Mouse (Mus musculus): ENCODE measurements around the gene Serpina11. TPM values are rescaled to one million over a fixed set of nuclear protein-coding genes. Genes with fewer than 3 reads are reported as not detected.

The Serpina11 gene
- not detected in 2 replicates for polyA plus RNA-seq (2014; fragmentation: Nextera tagmentation; extraction: Ambion mirVana)

- H3K36me3 ChIP-seq (ENCODE audit: control insufficient read depth, insufficient read depth, low read length), result no peaks in the 10 kb centered on the region
- H3K9ac ChIP-seq (ENCODE audit: low read length), result no peak within 1 kb of the TSS
- H3K9me3 ChIP-seq (ENCODE audit: control insufficient read depth, low read length), result no peaks in the 10 kb centered on the region
- H3K27ac ChIP-seq (ENCODE audit: low read depth, low read length), result no peak within 1 kb of the TSS
- no peak within 1 kb of the TSS for H3K4me2 ChIP-seq (ENCODE audit: low read depth)
- DNase-seq (ENCODE audit: low spot score) (no peak), ATAC-seq (ENCODE audit: insufficient read depth, low FRiP score, low TSS enrichment) (no peak)
- no peaks in the 10 kb centered on the region for H3K4me1 ChIP-seq (ENCODE audit: control insufficient read depth, insufficient read depth, low read length)
- no peaks in the 10 kb centered on the region for H3K27me3 ChIP-seq (ENCODE audit: control insufficient read depth, insufficient read depth, low read length)
- 87% methylated on average over 6 of the region's 6 CpGs for WGBS
- no peak within 1 kb of the TSS for H3K4me3 ChIP-seq (ENCODE audit: low read depth, low read length)
Observed at GRCm38 (mm10) chr12:103989857-103990256, at the start of gene Serpina11. TSS of gene Serpina11 (minus strand) at chr12:103989957.

GRCm38 (mm10) chr12:104038181-104038580 is 48.4 kb upstream of the Serpina11 start:
- Histone ChIP-seq H3K4me3 (ENCODE audit: low read depth, low read length) (no peak overlapping the region), H3K36me3 (ENCODE audit: control insufficient read depth, insufficient read depth, low read length) (no peaks in the 10 kb centered on the region), H3K9ac (ENCODE audit: low read length) (no peak overlapping the region), H3K27ac (ENCODE audit: low read depth, low read length) (no peak overlapping the region), H3K4me1 (ENCODE audit: control insufficient read depth, insufficient read depth, low read length) (no peaks in the 10 kb centered on the region), H3K9me3 (ENCODE audit: control insufficient read depth, low read length) (no peaks in the 10 kb centered on the region), H3K27me3 (ENCODE audit: control insufficient read depth, insufficient read depth, low read length) (no peaks in the 10 kb centered on the region), H3K4me2 (ENCODE audit: low read depth) (no peak overlapping the region)
- WGBS, result 95% methylated on average over 7 of the region's 7 CpGs
- no peak for DNase-seq (ENCODE audit: low spot score)
- ATAC-seq (ENCODE audit: insufficient read depth, low FRiP score, low TSS enrichment), result no peak

- Histone ChIP-seq H3K4me2 (ENCODE audit: low read depth) (no peak overlapping the region), H3K9me3 (ENCODE audit: control insufficient read depth, low read length) (no peaks in the 10 kb centered on the region), H3K27ac (ENCODE audit: low read depth, low read length) (no peak overlapping the region), H3K9ac (ENCODE audit: low read length) (no peak overlapping the region), H3K36me3 (ENCODE audit: control insufficient read depth, insufficient read depth, low read length) (no peaks in the 10 kb centered on the region), H3K27me3 (ENCODE audit: control insufficient read depth, insufficient read depth, low read length) (no peaks in the 10 kb centered on the region), H3K4me3 (ENCODE audit: low read depth, low read length) (no peak overlapping the region), H3K4me1 (ENCODE audit: control insufficient read depth, insufficient read depth, low read length) (no peaks in the 10 kb centered on the region)
- no peak for DNase-seq (ENCODE audit: low spot score)
- no peak for ATAC-seq (ENCODE audit: insufficient read depth, low FRiP score, low TSS enrichment)
- 100% methylated on average over 1 of the region's 1 CpGs for WGBS
Observed at GRCm38 (mm10) chr12:104033752-104034151, 44.0 kb upstream of the Serpina11 start.

GRCm38 (mm10) chr12:104029986-104030385 is 40.2 kb upstream of the Serpina11 start:
- no peak for ATAC-seq (ENCODE audit: insufficient read depth, low FRiP score, low TSS enrichment)
- H3K9ac ChIP-seq (ENCODE audit: low read length), result no peak overlapping the region
- 46% methylated on average over 8 of the region's 8 CpGs for WGBS

GRCm38 (mm10) chr12:104015280-104015679 is 25.5 kb upstream of the Serpina11 start:
- 87% methylated on average over 3 of the region's 3 CpGs for WGBS

More at GRCm38 (mm10) chr12:104029986-104030385, 40.2 kb upstream of the Serpina11 start:
- Histone ChIP-seq H3K4me2 (ENCODE audit: low read depth) (no peak overlapping the region), H3K4me3 (ENCODE audit: low read depth, low read length) (no peak overlapping the region), H3K36me3 (ENCODE audit: control insufficient read depth, insufficient read depth, low read length) (no peaks in the 10 kb centered on the region), H3K4me1 (ENCODE audit: control insufficient read depth, insufficient read depth, low read length) (no peaks in the 10 kb centered on the region), H3K27ac (ENCODE audit: low read depth, low read length) (no peak overlapping the region), H3K27me3 (ENCODE audit: control insufficient read depth, insufficient read depth, low read length) (no peaks in the 10 kb centered on the region), H3K9me3 (ENCODE audit: control insufficient read depth, low read length) (no peaks in the 10 kb centered on the region)
- DNase-seq (ENCODE audit: low spot score), result no peak

GRCm38 (mm10) chr12:104013620-104014019 is 23.9 kb upstream of the Serpina11 start, which contains the start of gene Serpina9:
TSS of gene Serpina9 (minus strand) at chr12:104013755.
- WGBS, result 89% methylated on average over 6 of the region's 6 CpGs
- no peak within 1 kb of the TSS for H3K4me3 ChIP-seq (ENCODE audit: low read depth, low read length)
- H3K27me3 ChIP-seq (ENCODE audit: control insufficient read depth, insufficient read depth, low read length), result no peaks in the 10 kb centered on the region
- no peaks in the 10 kb centered on the region for H3K9me3 ChIP-seq (ENCODE audit: control insufficient read depth, low read length)
- ATAC-seq (ENCODE audit: insufficient read depth, low FRiP score, low TSS enrichment) (no peak), DNase-seq (ENCODE audit: low spot score) (no peak)
- no peak within 1 kb of the TSS for H3K27ac ChIP-seq (ENCODE audit: low read depth, low read length)
- H3K4me2 ChIP-seq (ENCODE audit: low read depth), result no peak within 1 kb of the TSS
- no peaks in the 10 kb centered on the region for H3K36me3 ChIP-seq (ENCODE audit: control insufficient read depth, insufficient read depth, low read length)
- H3K4me1 ChIP-seq (ENCODE audit: control insufficient read depth, insufficient read depth, low read length), result no peaks in the 10 kb centered on the region
- no peak within 1 kb of the TSS for H3K9ac ChIP-seq (ENCODE audit: low read length)

More at GRCm38 (mm10) chr12:104015280-104015679, 25.5 kb upstream of the Serpina11 start:
- DNase-seq (ENCODE audit: low spot score) (no peak), ATAC-seq (ENCODE audit: insufficient read depth, low FRiP score, low TSS enrichment) (no peak)
- H3K27ac ChIP-seq (ENCODE audit: low read depth, low read length), result no peak overlapping the region
- H3K9me3 ChIP-seq (ENCODE audit: control insufficient read depth, low read length), result no peaks in the 10 kb centered on the region
- H3K4me2 ChIP-seq (ENCODE audit: low read depth), result no peak overlapping the region
- no peak overlapping the region for H3K4me3 ChIP-seq (ENCODE audit: low read depth, low read length)
- H3K9ac ChIP-seq (ENCODE audit: low read length), result no peak overlapping the region
- no peaks in the 10 kb centered on the region for H3K36me3 ChIP-seq (ENCODE audit: control insufficient read depth, insufficient read depth, low read length)
- H3K27me3 ChIP-seq (ENCODE audit: control insufficient read depth, insufficient read depth, low read length), result no peaks in the 10 kb centered on the region
- no peaks in the 10 kb centered on the region for H3K4me1 ChIP-seq (ENCODE audit: control insufficient read depth, insufficient read depth, low read length)

GRCm38 (mm10) chr12:104004689-104005088 is 14.9 kb upstream of the Serpina11 start:
- ATAC-seq (ENCODE audit: insufficient read depth, low FRiP score, low TSS enrichment) (no peak), DNase-seq (ENCODE audit: low spot score) (no peak)
- Histone ChIP-seq H3K4me2 (ENCODE audit: low read depth) (no peak overlapping the region), H3K27me3 (ENCODE audit: control insufficient read depth, insufficient read depth, low read length) (no peaks in the 10 kb centered on the region), H3K4me3 (ENCODE audit: low read depth, low read length) (no peak overlapping the region), H3K4me1 (ENCODE audit: control insufficient read depth, insufficient read depth, low read length) (no peaks in the 10 kb centered on the region), H3K9me3 (ENCODE audit: control insufficient read depth, low read length) (peaks cover 5% of the 10 kb centered on the region; the same call in 1 of the 2 replicates), H3K27ac (ENCODE audit: low read depth, low read length) (no peak overlapping the region), H3K36me3 (ENCODE audit: control insufficient read depth, insufficient read depth, low read length) (no peaks in the 10 kb centered on the region), H3K9ac (ENCODE audit: low read length) (no peak overlapping the region)
- WGBS, result 85% methylated on average over 5 of the region's 5 CpGs

GRCm38 (mm10) chr12:104003238-104003612 is 13.5 kb upstream of the Serpina11 start:
- Histone ChIP-seq H3K4me2 (ENCODE audit: low read depth) (no peak overlapping the region), H3K4me1 (ENCODE audit: control insufficient read depth, insufficient read depth, low read length) (no peaks in the 10 kb centered on the region), H3K4me3 (ENCODE audit: low read depth, low read length) (no peak overlapping the region), H3K27me3 (ENCODE audit: control insufficient read depth, insufficient read depth, low read length) (no peaks in the 10 kb centered on the region), H3K9ac (ENCODE audit: low read length) (no peak overlapping the region), H3K36me3 (ENCODE audit: control insufficient read depth, insufficient read depth, low read length) (no peaks in the 10 kb centered on the region), H3K27ac (ENCODE audit: low read depth, low read length) (no peak overlapping the region), H3K9me3 (ENCODE audit: control insufficient read depth, low read length) (peaks cover 5% of the 10 kb centered on the region; the same call in 1 of the 2 replicates)
- ATAC-seq (ENCODE audit: insufficient read depth, low FRiP score, low TSS enrichment) (no peak), DNase-seq (ENCODE audit: low spot score) (no peak)
- WGBS, result 75% methylated on average over 4 of the region's 4 CpGs

GRCm38 (mm10) chr12:104002569-104003237 is 12.9 kb upstream of the Serpina11 start:
- no peaks in the 10 kb centered on the region for H3K4me1 ChIP-seq (ENCODE audit: control insufficient read depth, insufficient read depth, low read length)
- H3K36me3 ChIP-seq (ENCODE audit: control insufficient read depth, insufficient read depth, low read length), result no peaks in the 10 kb centered on the region
- H3K4me2 ChIP-seq (ENCODE audit: low read depth), result no peak overlapping the region
- no peak overlapping the region for H3K4me3 ChIP-seq (ENCODE audit: low read depth, low read length)
- ATAC-seq (ENCODE audit: insufficient read depth, low FRiP score, low TSS enrichment) (no peak), DNase-seq (ENCODE audit: low spot score) (no peak)
- whole genome bisulfite sequencing, result 86% methylated on average over 10 of the region's 10 CpGs
- H3K27ac ChIP-seq (ENCODE audit: low read depth, low read length), result no peak overlapping the region
- H3K27me3 ChIP-seq (ENCODE audit: control insufficient read depth, insufficient read depth, low read length), result no peaks in the 10 kb centered on the region
- no peak overlapping the region for H3K9ac ChIP-seq (ENCODE audit: low read length)
- peaks cover 5% of the 10 kb centered on the region; the same call in 1 of the 2 replicates for H3K9me3 ChIP-seq (ENCODE audit: control insufficient read depth, low read length)

All from neural tube, embryonic 11.5 days (tissue).